Mouse (Mus musculus) cerebellum, postnatal 10 days (tissue): ENCODE data around the gene Tcf7l2.
A peak's percentile ranks its signal among the peaks of the same experiment; 100 is the strongest.

ENCODE experiments used
- DNase-seq, 2 experiments: peaks; one replicate each; pipeline ENCODE4 v3.0.0; 2021; ENCODE audit warnings: mixed read lengths in 2 of 2

The Tcf7l2 gene

DNA sequence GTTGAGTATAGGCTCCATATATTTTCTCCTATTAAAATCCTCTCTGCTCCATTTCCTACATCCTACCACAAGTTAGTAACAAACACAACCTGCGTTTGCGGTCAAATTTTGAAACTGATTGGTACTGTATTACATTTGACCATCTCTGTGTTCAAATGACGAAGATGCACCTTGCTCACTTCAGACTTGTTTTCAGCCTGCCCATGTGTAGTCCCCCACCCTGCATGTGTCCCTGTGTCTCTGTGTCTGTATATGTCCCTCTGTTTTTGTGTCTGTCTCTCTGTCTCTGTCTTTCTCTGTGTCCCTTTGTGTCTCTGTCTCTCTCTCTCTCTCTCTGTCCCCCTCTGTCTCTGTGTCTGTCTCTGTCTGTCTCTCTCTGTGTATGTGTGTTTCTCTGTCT, 222.8 kb downstream of the Tcf7l2 start:
- DNase-seq = no peak

GRCm38 (mm10) chr19:55966066-55966465, 224.4 kb downstream of the Tcf7l2 start:
- DNase-seq = no peak

DNA sequence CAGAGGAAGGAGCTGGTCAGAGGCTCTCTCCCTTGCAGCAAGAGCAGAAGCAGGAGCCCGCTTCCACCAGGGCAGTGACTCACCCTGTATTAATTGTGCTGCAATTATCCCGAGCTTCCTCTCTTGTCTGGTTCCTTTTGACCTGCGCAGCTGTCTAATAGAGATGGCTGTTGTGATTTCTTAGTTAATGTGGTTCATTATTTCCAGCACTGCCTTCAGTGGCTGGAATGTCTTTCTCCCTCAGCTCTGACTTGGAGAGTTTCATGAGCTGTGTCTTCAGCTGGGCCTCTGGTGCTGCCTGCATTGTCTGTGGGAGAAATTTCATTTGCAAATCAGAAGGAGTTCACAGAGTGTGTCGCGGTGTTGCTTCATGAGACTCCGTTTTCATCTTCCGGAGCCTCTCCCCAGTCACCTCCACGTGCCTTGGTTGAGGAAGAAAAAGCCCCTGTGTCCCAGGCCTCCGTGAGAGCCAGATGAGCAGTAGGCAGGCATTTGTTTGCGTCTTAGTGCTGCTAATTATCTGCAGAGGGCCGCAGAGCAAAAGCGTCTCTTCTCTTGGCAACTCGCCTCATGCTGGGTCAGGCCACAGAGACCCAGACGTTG, 228.4 kb downstream of the Tcf7l2 start:
- peak; percentile 29 to 36 for DNase-seq

- no peak for DNase-seq
These were observed 234.5 kb downstream of the Tcf7l2 start for GRCm38 (mm10) chr19:55976073-55976472.
